Mouse (Mus musculus) small intestine, adult 2 months (tissue): ENCODE results near the gene Shprh. TPM values are rescaled to one million over a fixed set of nuclear protein-coding genes. Genes with fewer than 3 reads are reported as not detected.

ENCODE experiments used
- H3K27ac ChIP-seq: fragments of 200-500 bp; 2 replicates; pipeline ENCODE4 v1.5.1; 2012; ENCODE audit warnings: low read depth, low read length, control low read depth, inconsistent platforms; ENCODE audit not compliant: insufficient read depth
- H3K27me3 ChIP-seq: fragments of 200-500 bp; 2 replicates; pipeline ENCODE4 v1.6.1; 2012; ENCODE audit warnings: mild to moderate bottlenecking, moderate library complexity, low read length, inconsistent platforms; ENCODE audit not compliant: control insufficient read depth, insufficient read depth
- H3K36me3 ChIP-seq: fragments of 200-500 bp; 2 replicates; pipeline ENCODE4 v1.6.1; 2012; ENCODE audit warnings: mild to moderate bottlenecking, low read length, control low read depth, inconsistent platforms; ENCODE audit not compliant: control insufficient read depth, insufficient read depth
- H3K4me1 ChIP-seq: fragments of 200-500 bp; 2 replicates; pipeline ENCODE4 v1.6.1; 2012; ENCODE audit warnings: low read length, inconsistent platforms, mixed read lengths; ENCODE audit not compliant: control insufficient read depth, insufficient read depth, insufficient read length
- H3K4me3 ChIP-seq: fragments of 200-500 bp; 2 replicates; pipeline ENCODE4 v1.5.1; 2012; ENCODE audit warnings: low read depth, mild to moderate bottlenecking, control low read depth, inconsistent platforms, low read length, moderate library complexity
- CTCF ChIP-seq: fragments of 200-500 bp; IDR thresholded peaks from 2 replicates; pipeline ENCODE4 v1.5.1; 2012; ENCODE audit warnings: low read depth, mild to moderate bottlenecking, control low read depth, inconsistent platforms, low read length, moderate library complexity, mixed read lengths; ENCODE audit not compliant: insufficient replicate concordance, insufficient read length; ENCODE audit errors: extremely low read depth
- POLR2A ChIP-seq: fragments of 200-500 bp; IDR thresholded peaks from 2 replicates; pipeline ENCODE4 v1.6.1; 2012; ENCODE audit warnings: low read depth, mild to moderate bottlenecking, control low read depth, inconsistent platforms, low read length, moderate library complexity
- WGBS: fragments of 180-500 bp; shearing (Covaris S2); methylation state at CpG from one replicate; pipeline ENCODE4 v1.1.7; 2018; 5-methylcytosine and 5-hydroxymethylcytosine counted together
- polyA plus RNA-seq: library from polyadenylated mRNA; depleted of rRNA; stranded (reverse); fragments of >200 nt; gene quantifications from 2 replicates; pipeline ENCODE4 v1.2.3, GENCODE M21; 2012

Shprh gene
- polyA plus RNA-seq, 1 experiment, result 0.47 TPM

DNA sequence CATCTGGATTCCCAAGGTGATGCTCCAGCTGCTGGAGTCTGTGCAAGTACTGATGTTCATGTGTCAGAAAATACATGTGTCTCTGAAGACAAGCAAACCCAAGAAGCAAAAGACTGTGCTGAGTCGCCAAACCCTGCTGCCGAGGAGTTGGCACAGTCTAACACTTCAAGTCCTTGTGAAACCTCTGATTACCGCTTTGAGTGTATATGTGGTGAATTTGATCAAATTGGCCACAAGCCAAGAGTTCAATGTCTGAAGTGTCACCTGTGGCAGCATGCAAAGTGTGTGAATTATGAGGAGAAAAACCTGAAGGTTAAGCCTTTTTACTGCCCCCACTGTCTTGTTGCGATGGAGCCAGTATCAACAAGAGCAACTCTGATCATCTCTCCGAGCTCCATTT is 15.3 kb downstream of the Shprh start:
- Histone ChIP-seq H3K27ac (no peak overlapping the region), H3K4me1 (no peaks in the 10 kb centered on the region), H3K36me3 (peaks cover 49% of the 10 kb centered on the region), H3K4me3 (no peak overlapping the region), H3K27me3 (no peaks in the 10 kb centered on the region)
- no peak for TF ChIP-seq CTCF
- no peak for TF ChIP-seq POLR2A
- 42% methylated on average over 5 of the region's 5 CpGs for WGBS

GRCm38 (mm10) chr10:11170252-11170651 is 21.0 kb downstream of the Shprh start:
- Histone ChIP-seq H3K4me3 (no peak overlapping the region), H3K27me3 (no peaks in the 10 kb centered on the region), H3K27ac (no peak overlapping the region), H3K36me3 (peaks cover 58% of the 10 kb centered on the region), H3K4me1 (no peaks in the 10 kb centered on the region)
- 90% methylated on average over 5 of the region's 5 CpGs for WGBS
- TF ChIP-seq CTCF (no peak), POLR2A (no peak)

DNA sequence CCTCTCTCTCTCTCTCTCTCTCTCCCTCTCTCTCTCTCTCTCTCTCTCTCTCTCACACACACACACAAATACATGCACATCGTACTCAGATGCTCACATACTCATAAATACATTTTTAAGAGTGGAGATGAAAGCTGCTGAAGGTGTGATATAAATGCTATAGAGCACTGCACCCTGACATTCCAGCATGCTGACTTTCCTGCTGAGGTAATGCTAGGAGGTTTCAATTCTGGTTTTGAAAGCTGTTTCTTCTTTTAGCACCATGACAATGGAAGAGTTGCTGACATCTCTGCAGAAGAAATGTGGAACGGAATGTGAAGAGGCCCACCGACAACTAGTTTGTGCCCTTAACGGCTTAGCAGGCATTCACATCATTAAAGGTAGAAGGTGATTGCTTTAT is 22.4 kb downstream of the Shprh start:
- Histone ChIP-seq H3K36me3 (peaks cover 54% of the 10 kb centered on the region), H3K27ac (no peak overlapping the region), H3K27me3 (no peaks in the 10 kb centered on the region), H3K4me3 (no peak overlapping the region), H3K4me1 (no peaks in the 10 kb centered on the region)
- TF ChIP-seq POLR2A (no peak), CTCF (no peak)
- 91% methylated on average over 4 of the region's 4 CpGs for WGBS

GRCm38 (mm10) chr10:11172519-11172918 is 23.3 kb downstream of the Shprh start:
- H3K27me3 ChIP-seq, result no peaks in the 10 kb centered on the region
- no peak overlapping the region for H3K27ac ChIP-seq
- H3K4me1 ChIP-seq, result no peaks in the 10 kb centered on the region
- H3K36me3 ChIP-seq, result peaks cover 46% of the 10 kb centered on the region
- TF ChIP-seq CTCF (no peak), POLR2A (no peak)
- H3K4me3 ChIP-seq, result no peak overlapping the region

DNA sequence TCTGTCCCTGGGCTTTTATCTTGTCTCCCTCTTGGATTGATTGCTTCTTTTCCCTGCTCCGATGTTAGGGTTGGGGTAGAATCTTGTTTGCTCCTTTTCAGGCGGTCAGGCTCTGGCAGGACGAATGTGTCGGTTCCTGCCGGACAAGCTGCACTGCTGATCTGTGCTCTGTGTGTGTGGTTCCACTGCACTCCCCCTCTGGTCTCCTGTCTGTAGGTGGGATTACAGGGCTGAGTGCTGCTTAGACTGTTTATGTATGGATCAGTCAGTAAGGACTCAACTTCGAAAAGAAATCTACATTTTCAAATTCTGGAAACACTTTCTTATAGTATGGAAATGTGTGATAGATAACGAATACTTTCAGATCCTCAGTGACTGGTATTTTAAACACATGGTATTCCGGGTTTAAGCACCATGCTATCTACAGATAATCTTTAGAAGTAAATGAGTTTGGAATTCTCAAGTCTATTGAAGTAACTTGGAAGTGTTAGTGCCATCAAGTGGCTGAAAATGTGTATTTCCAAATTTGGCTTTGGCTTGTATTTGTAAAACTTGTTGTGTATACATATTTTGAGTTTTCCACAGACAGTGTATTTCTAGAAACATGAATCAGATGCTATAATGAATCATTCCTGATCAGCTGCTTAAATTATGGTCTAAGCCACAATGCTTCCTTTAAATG is 26.7 kb downstream of the Shprh start:
- TF ChIP-seq CTCF (no peak), POLR2A (no peak)
- Histone ChIP-seq H3K4me3 (no peak overlapping the region), H3K27ac (no peak overlapping the region), H3K36me3 (peaks cover 31% of the 10 kb centered on the region), H3K4me1 (no peaks in the 10 kb centered on the region), H3K27me3 (no peaks in the 10 kb centered on the region)
- WGBS, result 83% methylated on average over 8 of the region's 8 CpGs

GRCm38 (mm10) chr10:11180077-11180476 is 30.9 kb downstream of the Shprh start:
- TF ChIP-seq CTCF (no peak), POLR2A (no peak)
- Histone ChIP-seq H3K4me3 (no peak overlapping the region), H3K4me1 (peaks cover 2% of the 10 kb centered on the region; the same call in 1 of the 2 replicates), H3K36me3 (peaks cover 26% of the 10 kb centered on the region), H3K27me3 (no peaks in the 10 kb centered on the region), H3K27ac (no peak overlapping the region)
- WGBS, result 93% methylated on average over 5 of the region's 5 CpGs

DNA sequence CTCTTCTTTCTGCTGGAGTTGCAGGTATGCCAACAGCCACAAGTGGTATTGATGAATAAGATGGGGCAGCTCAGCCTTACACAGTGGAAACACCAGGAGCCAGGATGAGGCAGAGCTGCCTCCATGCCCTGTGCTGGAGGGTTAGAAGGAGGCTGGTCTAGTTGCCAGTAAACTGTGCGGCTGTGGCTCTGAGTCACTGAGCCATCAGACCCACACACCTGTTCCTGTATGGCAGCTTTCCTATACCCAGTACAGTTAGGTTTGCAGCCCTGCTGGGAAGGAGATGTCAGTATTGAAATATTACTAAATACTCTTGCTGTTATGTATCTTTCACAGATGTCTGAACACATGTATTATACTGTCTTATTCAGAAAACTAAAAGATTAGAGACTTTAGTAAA is 48.1 kb downstream of the Shprh start:
- peaks cover 39% of the 10 kb centered on the region for H3K36me3 ChIP-seq
- WGBS, result 80% methylated on average over 1 of the region's 1 CpGs
- no peak overlapping the region for H3K27ac ChIP-seq
- no peaks in the 10 kb centered on the region for H3K27me3 ChIP-seq
- H3K4me3 ChIP-seq, result no peak overlapping the region
- H3K4me1 ChIP-seq, result no peaks in the 10 kb centered on the region
- TF ChIP-seq POLR2A (no peak), CTCF (no peak)
